Mouse (Mus musculus) CH12.LX (cell line): ENCODE results near the gene Astn2. TPM values are rescaled to one million over a fixed set of nuclear protein-coding genes. Genes with fewer than 3 reads are reported as not detected.

ENCODE experiments used
- DNase-seq: peaks from one replicate; pipeline ENCODE4 v3.0.0-alpha.2; 2013; ENCODE audit errors: extremely low read depth
- H3K27ac ChIP-seq: 2 replicates; pipeline ENCODE4 v1.5.1; 2012; ENCODE audit warnings: low read depth, mild to moderate bottlenecking, control low read depth, moderate library complexity; ENCODE audit not compliant: insufficient read depth
- H3K27me3 ChIP-seq: replicated peaks from 2 replicates; pipeline ENCODE3; 2012; ENCODE audit warnings: inconsistent platforms
- H3K36me3 ChIP-seq, 2 experiments: replicated peaks in 1 of 2; 2 replicates each; pipeline versions ENCODE3 to v1.6.1; 2012; ENCODE audit warnings: inconsistent platforms in 1 of 2, low read length in 1 of 2, mild to moderate bottlenecking in 1 of 2, mixed read lengths in 1 of 2, moderate library complexity in 1 of 2; ENCODE audit not compliant: control insufficient read depth in 1 of 2, insufficient read depth in 1 of 2
- H3K4me1 ChIP-seq, 2 experiments: 2 replicates each; pipeline ENCODE4 v1.6.1; 2012; ENCODE audit warnings: inconsistent platforms in 1 of 2, moderate library complexity in 1 of 2; ENCODE audit not compliant: insufficient read depth in 2 of 2, control insufficient read depth in 1 of 2
- H3K4me2 ChIP-seq: 2 replicates; pipeline ENCODE4 v1.6.1; 2012; ENCODE audit warnings: low read depth, mild to moderate bottlenecking, control low read depth; ENCODE audit not compliant: poor library complexity, insufficient read depth, severe bottlenecking
- H3K4me3 ChIP-seq, 3 experiments: fragments of 150-350 bp in 1 of 3; sonication (generic) in 1 of 3; replicated peaks in 1 of 3; 2 replicates each; pipeline versions ENCODE3 to v1.5.1; 2011 to 2012; ENCODE audit warnings: low read depth in 2 of 3, low read length in 2 of 3, mild to moderate bottlenecking in 2 of 3, moderate library complexity in 2 of 3, control low read depth in 1 of 3, improper control_type of control experiment in 1 of 3, inconsistent platforms in 1 of 3, mixed read lengths in 1 of 3; ENCODE audit not compliant: poor library complexity in 1 of 3
- H3K79me2 ChIP-seq: replicated peaks from 2 replicates; pipeline ENCODE4 v1.6.1; 2012; ENCODE audit warnings: mild to moderate bottlenecking, moderate library complexity; ENCODE audit not compliant: control insufficient read depth, poor library complexity, insufficient read depth, severe bottlenecking; ENCODE audit errors: extremely low read depth
- H3K9ac ChIP-seq: 2 replicates; pipeline ENCODE4 v1.6.1; 2012; ENCODE audit warnings: low read depth, mild to moderate bottlenecking, control low read depth, moderate library complexity; ENCODE audit not compliant: insufficient read depth
- H3K9me3 ChIP-seq: replicated peaks from 2 replicates; pipeline ENCODE3; 2012; ENCODE audit warnings: low read length, inconsistent platforms, mixed read lengths
- BHLHE40 ChIP-seq: IDR thresholded peaks from 2 replicates; pipeline ENCODE4 v1.6.1; 2011; ENCODE audit warnings: mild to moderate bottlenecking, low read depth, low read length, improper control_type of control experiment
- CHD1 ChIP-seq: IDR thresholded peaks from 2 replicates; pipeline ENCODE4 v1.6.1; 2012; ENCODE audit warnings: low read depth, low read length, improper control_type of control experiment, inconsistent platforms
- E2F4 ChIP-seq: IDR thresholded peaks from 2 replicates; pipeline ENCODE4 v1.6.1; 2011; ENCODE audit warnings: low read depth, low read length, improper control_type of control experiment; ENCODE audit not compliant: insufficient replicate concordance
- ELF1 ChIP-seq: IDR thresholded peaks from 2 replicates; pipeline ENCODE4 v1.6.1; 2014; ENCODE audit warnings: low read depth, mild to moderate bottlenecking, inconsistent platforms, low read length, improper control_type of control experiment
- ETS1 ChIP-seq: conservative IDR thresholded peaks from 2 replicates; pipeline ENCODE4 v1.6.1; 2012; ENCODE audit warnings: low read depth, mild to moderate bottlenecking, inconsistent platforms, low read length, improper control_type of control experiment, moderate library complexity
- IRF4 ChIP-seq: IDR thresholded peaks from 2 replicates; pipeline ENCODE4 v1.6.1; 2014; ENCODE audit warnings: low read depth, mild to moderate bottlenecking, inconsistent platforms, low read length, improper control_type of control experiment
- JUND ChIP-seq: conservative IDR thresholded peaks from 2 replicates; pipeline ENCODE4 v1.6.1; 2011; ENCODE audit warnings: low read depth, low read length, improper control_type of control experiment
- KAT2A ChIP-seq: IDR thresholded peaks from 2 replicates; pipeline ENCODE4 v1.6.1; 2012; ENCODE audit warnings: low read length, improper control_type of control experiment, inconsistent platforms; ENCODE audit not compliant: insufficient replicate concordance
- MXI1 ChIP-seq: IDR thresholded peaks from 2 replicates; pipeline ENCODE4 v1.6.1; 2011; ENCODE audit warnings: mild to moderate bottlenecking, low read depth, low read length, improper control_type of control experiment
- MYC ChIP-seq: IDR thresholded peaks from 2 replicates; pipeline ENCODE4 v1.6.1; 2011; ENCODE audit warnings: low read depth, mild to moderate bottlenecking, improper control_type of control experiment, low read length
- PAX5 ChIP-seq: IDR thresholded peaks from 2 replicates; pipeline ENCODE4 v1.6.1; 2012; ENCODE audit warnings: low read length, inconsistent platforms, mixed read lengths
- RCOR1 ChIP-seq: conservative IDR thresholded peaks from 2 replicates; pipeline ENCODE4 v1.6.1; 2012; ENCODE audit warnings: low read depth, mild to moderate bottlenecking, inconsistent platforms, low read length, improper control_type of control experiment
- SIN3A ChIP-seq: IDR thresholded peaks from 2 replicates; pipeline ENCODE4 v1.6.1; 2012; ENCODE audit warnings: low read length, improper control_type of control experiment, inconsistent platforms
- SMC3 ChIP-seq: IDR thresholded peaks from 2 replicates; pipeline ENCODE4 v1.6.1; 2011; ENCODE audit warnings: low read depth, low read length, improper control_type of control experiment
- TBP ChIP-seq: conservative IDR thresholded peaks from 2 replicates; pipeline ENCODE4 v1.6.1; 2011; ENCODE audit warnings: low read depth, low read length, improper control_type of control experiment
- TCF12 ChIP-seq: IDR thresholded peaks from 2 replicates; pipeline ENCODE4 v1.6.1; 2014; ENCODE audit warnings: low read depth, mild to moderate bottlenecking, inconsistent platforms, low read length, improper control_type of control experiment
- USF1 ChIP-seq: IDR thresholded peaks from 2 replicates; pipeline ENCODE4 v1.6.1; 2014; ENCODE audit warnings: low read depth, mild to moderate bottlenecking, inconsistent platforms, low read length, improper control_type of control experiment
- ZKSCAN1 ChIP-seq: IDR thresholded peaks from 2 replicates; pipeline ENCODE4 v1.6.1; 2012; ENCODE audit warnings: low read depth, inconsistent platforms, low read length, improper control_type of control experiment, borderline replicate concordance
- ZMIZ1 ChIP-seq: IDR thresholded peaks from 2 replicates; pipeline ENCODE4 v1.6.1; 2012; ENCODE audit warnings: low read depth, mild to moderate bottlenecking, inconsistent platforms, low read length, improper control_type of control experiment
- dilution Hi-C: fragments of 300-500 bp; cut with MboI; formaldehyde crosslinking; loops from 2 replicates; pipeline ENCODE4 v1.14.3; 2020; ENCODE audit warnings: low sequenced_read_pairs; ENCODE audit not compliant: extremely low pct_unique_long_range_greater_than_20kb, extremely low pct_ligation_motif_present
- in situ Hi-C: fragments of 300-500 bp; cut with MboI; formaldehyde crosslinking; loops from 3 replicates; pipeline ENCODE4 v1.14.3; 2019; ENCODE audit warnings: low sequenced_read_pairs, low pct_ligation_motif_present, low pct_unique_long_range_greater_than_20kb, mixed read lengths
- polyA plus RNA-seq: library from polyadenylated mRNA; unstranded; fragments of >175 nt; gene quantifications from 2 replicates; pipeline ENCODE4 v1.2.1, GENCODE M21; 2012; ENCODE audit warnings: low read depth; ENCODE audit not compliant: insufficient read length
- total RNA-seq, 2 experiments: library from RNA; depleted of rRNA; stranded (reverse); fragments of 300-350 nt in 1 of 2; fragments of >200 nt in 1 of 2; gene quantifications; 2 replicates each; pipeline ENCODE4 v1.2.3; 2012 to 2014

Astn2 gene
- total and polyA plus RNA-seq, 3 experiments: not detected

GRCm38 (mm10) chr4:66169485-66169884, 234.9 kb downstream of the Astn2 start:
- Histone ChIP-seq H3K4me1 (no peaks in the 10 kb centered on the region), H3K27me3 (no peaks in the 10 kb centered on the region), H3K27ac (no peak overlapping the region), H3K9ac (no peak overlapping the region), H3K79me2 (no peaks in the 10 kb centered on the region), H3K4me3 (no peak overlapping the region), H3K9me3 (peaks cover 66% of the 10 kb centered on the region), H3K4me2 (no peak overlapping the region), H3K36me3 (no peaks in the 10 kb centered on the region)
- TF ChIP-seq CHD1 (no peak), PAX5 (no peak), ETS1 (no peak), TCF12 (no peak), ELF1 (no peak), MYC (no peak), JUND (no peak), IRF4 (no peak), USF1 (no peak), RCOR1 (no peak), KAT2A (no peak), MXI1 (no peak), ZMIZ1 (no peak), BHLHE40 (no peak), SMC3 (no peak)
- in situ Hi-C loops: no loop called here
- dilution Hi-C loops: no loop called here
- DNase-seq: no peak

- dilution Hi-C loops (no loop called here), in situ Hi-C loops (no loop called here)
Observed at GRCm38 (mm10) chr4:66158714-66159113, 245.7 kb downstream of the Astn2 start.

More at GRCm38 (mm10) chr4:66158714-66159113, 245.7 kb downstream of the Astn2 start:
- Histone ChIP-seq H3K4me1 (no peaks in the 10 kb centered on the region), H3K27ac (no peak overlapping the region), H3K9ac (no peak overlapping the region), H3K4me2 (no peak overlapping the region), H3K27me3 (no peaks in the 10 kb centered on the region), H3K79me2 (no peaks in the 10 kb centered on the region), H3K9me3 (peaks cover 23% of the 10 kb centered on the region)
- DNase-seq: no peak
- TF ChIP-seq ETS1 (no peak), ZKSCAN1 (no peak), E2F4 (no peak), TCF12 (no peak), JUND (no peak), TBP (no peak), SIN3A (no peak), MXI1 (no peak)
- TF ChIP-seq, all 38 proteins: peak for 0
- H3K4me3 ChIP-seq: no peak overlapping the region
- H3K36me3 ChIP-seq: no peaks in the 10 kb centered on the region
